Mouse (Mus musculus) C2C12 (cell line): ENCODE measurements around the gene Usb1.

Experiments
- CEBPB ChIP-seq: IDR thresholded peaks from one replicate; pipeline ENCODE4 v1.6.1; 2011; ENCODE audit warnings: low read depth, mild to moderate bottlenecking, control low read depth, moderate library complexity
- CTCF ChIP-seq: IDR thresholded peaks from one replicate; pipeline ENCODE4 v1.5.1; 2011; ENCODE audit not compliant: control insufficient read depth, insufficient read depth, insufficient read length
- MAX ChIP-seq: IDR thresholded peaks from one replicate; pipeline ENCODE4 v1.6.1; 2011; ENCODE audit warnings: mild to moderate bottlenecking, control low read depth
- MYOD1 ChIP-seq: IDR thresholded peaks from one replicate; pipeline ENCODE4 v1.6.1; 2011; ENCODE audit warnings: low read depth; ENCODE audit not compliant: control insufficient read depth, insufficient read length
- MYOG ChIP-seq: IDR thresholded peaks from one replicate; pipeline ENCODE4 v1.6.1; 2011; ENCODE audit not compliant: control insufficient read depth, insufficient read length; ENCODE audit errors: extremely low read depth
- USF1 ChIP-seq: IDR thresholded peaks from one replicate; pipeline ENCODE4 v1.6.1; 2011; ENCODE audit warnings: low read depth, mild to moderate bottlenecking, control low read depth, moderate library complexity

GRCm38 (mm10) chr8:95377101-95377500 is 45.0 kb downstream of the Usb1 start:
- no peak for TF ChIP-seq CTCF
- TF ChIP-seq MAX, result no peak
- TF ChIP-seq USF1, result no peak
- TF ChIP-seq MYOG, result no peak
- no peak for TF ChIP-seq MYOD1
- TF ChIP-seq CEBPB, result no peak
